ENCODE assay signal across 19 mouse cellular contexts in the genomic region with DNA sequence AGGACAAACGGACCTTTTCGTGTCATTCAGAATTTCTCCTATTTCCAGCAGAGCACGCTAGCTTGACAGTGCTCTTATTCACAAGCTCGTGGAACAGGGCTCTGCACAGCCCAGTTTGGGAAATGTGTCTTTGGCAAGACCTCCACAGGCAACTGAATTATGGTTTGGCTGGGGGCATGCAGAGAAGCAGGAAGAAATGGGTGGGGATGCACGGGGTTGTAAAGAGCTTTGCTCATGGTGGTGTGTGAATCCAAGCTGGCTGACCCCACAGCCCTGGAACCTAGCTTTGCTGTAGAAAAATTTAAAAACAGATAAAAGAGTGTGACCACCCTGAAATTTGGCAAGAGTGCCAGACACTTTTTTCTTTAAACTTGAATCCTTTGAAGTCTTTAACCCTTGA.
DNase-seq lines count a peak whose midpoint lies in the region; ATAC-seq lines count a peak whose summit lies in the region.
"Had no signal": no experiment of that assay in that cellular context is flagged by ENCODE, and none has a peak within 500 bp of the region (broad histone marks: within the 10 kb centered on the region; RNA-seq: fewer than 3 reads in every experiment).

No protein-coding gene starts in this region.

- no peaks in the 10 kb centered on the region for H3K4me1 ChIP-seq in lung, embryonic 15.5 days
- H3K4me1 ChIP-seq in forebrain, embryonic 12.5 days: no peaks in the 10 kb centered on the region
- H3K4me1 ChIP-seq: embryonic facial prominence, embryonic 12.5 days; forebrain, embryonic 13.5 days; heart, embryonic 12.5 days; hindbrain, embryonic 10.5 days had no signal

- H3K4me3 ChIP-seq in lung, embryonic 15.5 days: no peak overlapping the region
- no peak overlapping the region for H3K4me3 ChIP-seq in forebrain, embryonic 12.5 days (replicated peaks)
- H3K4me3 ChIP-seq: embryonic facial prominence, embryonic 12.5 days; forebrain, embryonic 13.5 days; gastrocnemius, adult 2 months; heart, embryonic 12.5 days; hindbrain, embryonic 10.5 days had no signal

- H3K27me3 ChIP-seq in lung, embryonic 15.5 days: no peaks in the 10 kb centered on the region
- H3K27me3 ChIP-seq in forebrain, embryonic 12.5 days: no peaks in the 10 kb centered on the region
- H3K27me3 ChIP-seq: embryonic facial prominence, embryonic 12.5 days; forebrain, embryonic 13.5 days; heart, embryonic 12.5 days had no signal

- H3K4me2 ChIP-seq in lung, embryonic 15.5 days: no peak overlapping the region
- no peak overlapping the region for H3K4me2 ChIP-seq in forebrain, embryonic 12.5 days
- H3K4me2 ChIP-seq: embryonic facial prominence, embryonic 12.5 days; forebrain, embryonic 13.5 days; heart, embryonic 12.5 days; hindbrain, embryonic 14.5 days had no signal

- H3K27ac ChIP-seq in lung, embryonic 15.5 days: no peak overlapping the region
- H3K27ac ChIP-seq in forebrain, embryonic 12.5 days: no peak overlapping the region
- H3K27ac ChIP-seq: embryonic facial prominence, embryonic 12.5 days; forebrain, embryonic 13.5 days; gastrocnemius, adult 2 months; hindbrain, embryonic 10.5 days; hindbrain, embryonic 14.5 days had no signal

- ATAC-seq in lung, embryonic 15.5 days (ENCODE audit: borderline replicate concordance, extremely low read depth, low FRiP score, low TSS enrichment): peak; percentile 84; the same call in 1 of the 2 replicates
- ATAC-seq in forebrain, embryonic 12.5 days (ENCODE audit: low FRiP score): no peak
- ATAC-seq: forebrain, embryonic 13.5 days had no signal

- no peaks in the 10 kb centered on the region for H3K36me3 ChIP-seq in lung, embryonic 15.5 days
- no peaks in the 10 kb centered on the region for H3K36me3 ChIP-seq in forebrain, embryonic 12.5 days (replicated peaks)
- H3K36me3 ChIP-seq: embryonic facial prominence, embryonic 12.5 days; heart, embryonic 12.5 days; hindbrain, embryonic 10.5 days had no signal

- H3K9ac ChIP-seq in lung, embryonic 15.5 days: no peak overlapping the region
- no peak overlapping the region for H3K9ac ChIP-seq in forebrain, embryonic 12.5 days
- H3K9ac ChIP-seq: embryonic facial prominence, embryonic 12.5 days; forebrain, embryonic 13.5 days; heart, embryonic 12.5 days; hindbrain, embryonic 14.5 days had no signal

- DNase-seq in gastrocnemius, postnatal 14 days: peak; percentile 8
- DNase-seq in gastrocnemius, postnatal 36 days: no peak
- no peak for DNase-seq in lung, adult 18-20 months
- DNase-seq in ovary, postnatal 14 days (ENCODE audit: low spot score): peak; percentile 13
- no peak for DNase-seq in ovary, postnatal 36 days (ENCODE audit: low spot score)
- peak; percentile 3 for DNase-seq in lung, postnatal 36 days
- DNase-seq: adrenal gland, postnatal 10 days; cerebellum, adult 11 months; cerebellum, adult 8-10 months; cerebellum, postnatal 14 days; embryo, embryonic 11 days; gastrocnemius, adult 2 months had no signal

- WGBS in lung, embryonic 15.5 days: 45% methylated on average over 5 of the region's 5 CpGs
- 89% methylated on average over 5 of the region's 5 CpGs for WGBS in forebrain, embryonic 12.5 days

- intact Hi-C loops in gastrocnemius, postnatal 14 days (cut with DNase I; ENCODE audit: low total_unique reads): no loop called here
- intact Hi-C loops in gastrocnemius, postnatal 36 days (cut with DNase I): no loop called here

- no peaks in the 10 kb centered on the region for H3K9me3 ChIP-seq in lung, embryonic 15.5 days
- H3K9me3 ChIP-seq in forebrain, embryonic 12.5 days: no peaks in the 10 kb centered on the region
- H3K9me3 ChIP-seq: embryonic facial prominence, embryonic 12.5 days; forebrain, embryonic 13.5 days; heart, embryonic 12.5 days; hindbrain, embryonic 10.5 days had no signal

Comparison
In these comparisons a context has a peak if more than half of its experiments do, and no peak if none do; other contexts are left out.
1. DNase-seq: peak in gastrocnemius, postnatal 14 days (single experiment), ovary, postnatal 14 days (single experiment) and lung, postnatal 36 days (single experiment); none in gastrocnemius, postnatal 36 days (0 of 2), lung, adult 18-20 months (0 of 2) and ovary, postnatal 36 days (single experiment).